Mouse (Mus musculus) cortical plate, adult 2 months (tissue): Measurements from ENCODE around the gene Wdr92.

ENCODE experiments used
- CTCF ChIP-seq: fragments of 200-500 bp; IDR thresholded peaks from 2 replicates; pipeline ENCODE4 v1.5.1; 2011; ENCODE audit warnings: mild to moderate bottlenecking, control low read depth, low read length; ENCODE audit not compliant: insufficient read depth; ENCODE audit errors: extremely low read depth
- POLR2A ChIP-seq: fragments of 200-500 bp; IDR thresholded peaks from 2 replicates; pipeline ENCODE4 v1.6.1; 2011; ENCODE audit warnings: mild to moderate bottlenecking, low read length, control low read depth; ENCODE audit not compliant: insufficient read depth; ENCODE audit errors: extremely low read depth

GRCm38 (mm10) chr11:17279959-17280358 is 98.1 kb downstream of the Wdr92 start:
- TF ChIP-seq CTCF (peak; percentile 96), POLR2A (no peak)
